Mouse (Mus musculus): ENCODE measurements around the gene C1ra.
"Not testable (repeated sequence)": the region's sequence is repeated elsewhere in the genome, so short reads cannot be mapped to it uniquely, and the experiment has no call there.

- not testable (repeated sequence) for TF ChIP-seq CTCF (IDR thresholded peaks at IDR 0.05; ENCODE audit: control insufficient read depth, insufficient read depth, low read length); POLR2A (IDR thresholded peaks at IDR 0.05; ENCODE audit: borderline replicate concordance, control insufficient read depth, low read depth, low read length)
Measured at GRCm38 (mm10) chr6:124536125-124536829, 24.1 kb downstream of the C1ra start.
